Mouse (Mus musculus): ENCODE data around the gene Mxi1. TPM values are rescaled to one million over a fixed set of nuclear protein-coding genes. Genes with fewer than 3 reads are reported as not detected.

The Mxi1 gene
- total RNA-seq, 1 experiment from 2014 or later: 75.6 TPM

DNA sequence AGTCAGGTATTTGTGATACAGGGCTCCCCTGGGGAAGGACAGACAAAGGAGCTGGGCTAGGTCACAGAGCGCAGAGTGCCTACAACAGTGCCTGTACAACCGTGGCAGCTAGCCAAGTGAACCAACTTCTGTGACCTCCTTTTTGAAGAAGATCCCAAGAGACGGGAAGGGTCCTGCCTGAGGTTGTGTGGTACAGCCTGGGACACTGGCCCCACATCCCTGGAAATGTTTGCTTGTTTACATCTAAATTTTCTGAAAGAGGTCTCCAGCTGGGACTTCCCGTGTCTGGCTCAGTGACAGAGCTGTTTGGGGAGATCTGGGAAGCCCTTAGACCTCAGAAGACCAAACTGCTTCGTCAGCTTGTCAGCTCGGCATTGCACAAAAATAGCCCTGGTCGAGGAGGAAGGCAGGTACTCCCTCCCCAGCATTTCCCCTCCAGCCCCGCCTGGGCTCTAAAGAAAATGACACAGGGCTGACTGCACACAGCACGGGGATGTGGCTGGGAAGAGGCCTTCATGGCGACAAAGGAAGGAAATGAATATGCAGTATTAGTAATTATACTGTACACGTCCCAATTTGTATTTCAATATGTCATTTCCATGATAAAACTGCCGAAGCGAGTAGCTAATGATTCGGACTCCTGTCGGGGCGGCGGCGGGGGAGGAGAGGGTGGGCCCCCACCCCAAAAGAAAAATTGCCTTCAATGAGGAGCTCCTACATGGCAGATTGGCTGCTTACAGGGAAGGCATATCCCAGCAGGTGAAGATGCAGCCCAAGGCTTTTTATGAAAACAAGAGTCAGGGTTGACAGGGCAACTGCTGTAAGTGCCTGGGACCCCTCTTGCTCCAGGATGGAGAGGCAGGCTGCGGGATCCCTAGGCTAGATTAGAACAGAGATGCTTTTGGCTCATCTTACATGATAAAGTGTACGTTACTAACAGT lies 25.8 kb upstream of the Mxi1 start:
- ATAC-seq (replicated peaks in 1 of 2; ENCODE audit: insufficient read depth in 1 of 2, low FRiP score in 2 of 2, low TSS enrichment in 1 of 2, low read depth in 1 of 2, poor library complexity in 2 of 2, severe bottlenecking in 2 of 2): peak; percentile 93 to 95

DNA sequence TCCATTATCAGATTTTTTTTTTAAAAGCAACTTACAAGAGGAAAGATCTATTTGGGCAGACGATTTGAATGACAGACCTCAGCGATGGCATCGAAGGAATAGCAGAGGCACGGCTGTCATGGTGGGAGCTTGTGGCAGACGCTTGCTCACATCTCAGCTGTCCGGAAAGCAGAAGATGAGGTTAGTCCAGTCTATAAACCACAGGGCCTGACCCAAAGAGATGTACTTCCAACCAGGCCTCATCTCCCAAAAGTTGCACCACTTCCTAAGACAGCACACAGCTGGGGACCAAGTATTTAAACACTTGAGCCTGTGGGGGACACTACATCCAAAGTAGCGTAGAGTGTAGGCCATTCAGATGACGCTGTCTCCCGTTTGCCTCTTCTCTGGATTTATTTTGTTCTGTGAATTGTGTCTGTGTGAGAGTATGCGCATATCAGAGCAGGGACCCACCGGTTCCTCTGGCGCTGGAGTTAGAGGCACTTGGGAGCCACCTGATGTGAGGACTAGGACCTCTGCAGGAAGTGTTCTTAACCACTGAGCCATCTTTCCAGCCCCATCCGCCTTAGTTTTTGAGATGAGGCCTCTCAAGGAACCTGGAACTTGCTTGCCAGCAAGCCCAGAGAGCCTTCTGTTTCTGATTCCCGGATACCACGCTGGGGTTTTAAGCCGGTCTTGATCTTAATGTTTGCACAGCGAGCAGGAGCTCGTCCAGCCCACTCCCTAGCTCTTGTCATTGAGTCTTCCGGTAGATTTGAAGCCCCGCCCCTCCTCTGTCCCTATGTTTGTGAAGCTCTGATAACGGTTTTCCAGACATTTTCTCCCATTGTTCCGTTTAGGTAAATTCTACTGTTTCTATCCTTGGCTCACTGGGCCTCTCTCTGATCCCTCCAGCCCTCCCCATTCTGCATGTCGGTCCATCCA lies 13.7 kb upstream of the Mxi1 start:
- ATAC-seq (replicated peaks in 1 of 2; ENCODE audit: insufficient read depth in 1 of 2, low FRiP score in 2 of 2, low TSS enrichment in 1 of 2, low read depth in 1 of 2, poor library complexity in 2 of 2, severe bottlenecking in 2 of 2): no peak

DNA sequence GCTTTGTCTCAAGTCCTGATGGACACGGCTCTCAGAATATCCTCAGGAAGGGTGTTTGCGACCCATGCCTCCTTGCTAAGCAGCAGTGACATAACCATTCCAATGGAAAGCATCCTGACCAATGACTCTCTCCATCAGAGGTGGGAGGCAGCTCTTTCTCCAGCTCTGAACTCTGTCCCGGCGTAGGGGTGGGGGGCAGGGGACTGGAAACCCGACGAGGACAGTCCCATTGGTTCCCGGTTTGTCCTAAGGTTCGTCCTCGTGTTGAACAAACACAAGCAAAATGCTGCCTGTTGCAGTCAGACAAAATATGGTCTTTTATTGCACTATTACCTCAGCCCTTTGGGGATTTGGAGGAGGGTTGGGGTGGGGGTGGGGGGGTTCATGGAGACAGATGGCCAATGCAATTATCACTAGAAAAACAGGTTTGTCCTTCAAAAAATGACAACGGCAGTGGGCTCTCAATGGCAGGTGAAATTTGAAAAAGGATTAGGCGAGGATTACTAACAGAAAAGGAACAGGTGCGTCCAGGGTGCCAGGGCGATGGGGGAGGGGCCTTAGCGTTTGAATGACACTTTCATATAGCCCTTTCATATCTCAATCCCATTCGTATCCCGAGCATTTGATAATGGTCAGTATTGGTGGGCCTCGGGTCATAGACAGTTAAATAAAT lies 11.0 kb upstream of the Mxi1 start:
- no peak for ATAC-seq (replicated peaks in 1 of 2; ENCODE audit: insufficient read depth in 1 of 2, low FRiP score in 2 of 2, low TSS enrichment in 1 of 2, low read depth in 1 of 2, poor library complexity in 2 of 2, severe bottlenecking in 2 of 2)

DNA sequence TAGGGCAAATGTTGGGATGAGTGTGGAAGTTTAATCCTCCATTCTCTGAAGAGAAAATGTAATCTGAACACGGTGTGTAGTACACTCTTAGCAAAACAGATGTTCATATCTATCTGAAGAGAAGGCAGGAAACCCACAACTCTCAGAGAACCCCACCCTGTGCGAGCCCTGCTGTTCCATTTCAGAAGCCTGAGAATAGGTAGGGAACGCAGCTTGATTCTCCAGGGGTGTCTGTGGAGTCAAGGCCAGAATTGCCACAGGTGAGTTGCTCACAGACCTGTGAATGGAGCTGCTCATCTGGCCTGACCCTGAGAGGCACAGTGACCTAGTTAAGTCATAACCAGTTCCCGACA lies 10.5 kb upstream of the Mxi1 start:
- no peak for ATAC-seq (replicated peaks in 1 of 2; ENCODE audit: insufficient read depth in 1 of 2, low FRiP score in 2 of 2, low TSS enrichment in 1 of 2, low read depth in 1 of 2, poor library complexity in 2 of 2, severe bottlenecking in 2 of 2)

DNA sequence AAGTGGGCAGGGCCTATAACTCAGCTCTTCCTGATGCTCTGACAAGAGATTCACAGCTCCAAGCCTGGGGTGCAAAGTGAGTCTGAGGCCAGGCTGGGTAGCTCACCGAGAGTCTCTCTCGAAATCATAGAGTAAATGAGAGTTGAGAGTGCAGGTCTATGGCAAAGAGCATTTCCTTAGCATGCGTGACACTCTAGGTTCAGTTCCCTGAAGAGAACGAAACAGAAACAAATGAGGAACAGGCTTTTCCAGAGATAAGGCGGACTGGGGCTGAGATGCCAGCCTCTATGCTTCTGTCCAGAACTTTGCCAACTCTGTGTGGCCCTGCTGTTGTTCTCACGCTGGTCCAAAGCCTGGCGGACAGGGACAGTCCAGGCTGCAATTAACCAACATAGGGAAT lies 6.9 kb upstream of the Mxi1 start:
- peak; percentile 82 to 90 for ATAC-seq (replicated peaks in 1 of 2; ENCODE audit: insufficient read depth in 1 of 2, low FRiP score in 2 of 2, low TSS enrichment in 1 of 2, low read depth in 1 of 2, poor library complexity in 2 of 2, severe bottlenecking in 2 of 2)

DNA sequence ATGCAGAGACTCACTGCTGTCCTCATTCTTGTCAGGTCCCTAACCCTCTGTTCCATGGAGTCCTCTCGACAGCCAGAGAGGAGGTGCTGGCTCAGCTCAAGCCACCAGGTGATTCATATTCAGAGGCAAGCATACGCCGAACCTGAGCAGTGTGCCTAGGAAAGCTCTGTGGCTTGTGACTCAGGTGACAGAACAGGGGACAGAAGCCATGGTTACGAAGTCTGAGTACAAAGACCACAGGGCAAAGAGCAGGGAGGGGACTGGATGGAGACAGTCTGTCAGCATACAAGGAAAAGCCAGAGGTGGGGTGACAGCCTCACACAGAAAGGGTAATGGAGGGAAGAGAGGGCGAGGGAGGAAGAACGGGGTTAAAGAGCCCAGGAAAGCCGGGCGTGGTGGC lies 4.7 kb upstream of the Mxi1 start:
- no peak for ATAC-seq (replicated peaks in 1 of 2; ENCODE audit: insufficient read depth in 1 of 2, low FRiP score in 2 of 2, low TSS enrichment in 1 of 2, low read depth in 1 of 2, poor library complexity in 2 of 2, severe bottlenecking in 2 of 2)

DNA sequence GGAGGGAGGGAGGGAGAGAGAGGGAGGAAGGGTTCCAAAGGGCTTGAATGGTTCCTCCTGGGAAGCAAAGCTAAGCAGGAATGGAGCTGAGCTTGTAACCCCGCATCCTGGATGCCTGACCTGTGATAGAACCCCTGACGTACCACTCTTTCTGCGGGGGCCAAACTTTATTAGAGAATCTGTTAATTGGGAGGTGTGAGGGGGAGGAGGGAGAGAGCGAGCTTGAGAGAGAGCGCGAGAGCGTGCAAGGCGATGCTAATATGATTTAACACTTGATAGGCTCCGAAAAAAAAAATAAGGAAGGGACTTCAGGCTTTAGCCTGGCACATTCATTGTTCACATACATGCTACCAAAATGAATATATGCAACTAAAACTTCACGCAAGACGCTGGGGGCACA lies 3.6 kb upstream of the Mxi1 start:
- ATAC-seq (replicated peaks in 1 of 2; ENCODE audit: insufficient read depth in 1 of 2, low FRiP score in 2 of 2, low TSS enrichment in 1 of 2, low read depth in 1 of 2, poor library complexity in 2 of 2, severe bottlenecking in 2 of 2): no peak

DNA sequence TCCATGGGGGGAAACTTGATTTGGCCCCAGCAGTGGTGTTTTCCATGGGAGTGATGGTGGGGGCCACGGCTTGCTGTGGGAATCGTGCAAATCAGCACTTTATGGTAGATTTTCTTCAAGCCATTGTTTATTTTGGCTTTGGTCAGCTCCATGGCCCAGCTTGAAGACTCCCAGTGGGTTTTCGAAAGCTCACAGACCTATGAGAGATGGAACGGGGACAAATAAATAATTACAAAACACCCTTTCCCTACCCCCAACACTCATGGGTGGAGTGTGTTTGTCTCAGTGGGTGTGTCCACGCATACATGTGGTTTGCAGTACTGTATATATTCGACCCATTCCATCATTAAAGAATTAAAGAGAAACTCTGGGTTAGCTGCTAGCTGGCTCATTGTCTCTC lies 3.1 kb upstream of the Mxi1 start:
- ATAC-seq (replicated peaks in 1 of 2; ENCODE audit: insufficient read depth in 1 of 2, low FRiP score in 2 of 2, low TSS enrichment in 1 of 2, low read depth in 1 of 2, poor library complexity in 2 of 2, severe bottlenecking in 2 of 2): no peak

DNA sequence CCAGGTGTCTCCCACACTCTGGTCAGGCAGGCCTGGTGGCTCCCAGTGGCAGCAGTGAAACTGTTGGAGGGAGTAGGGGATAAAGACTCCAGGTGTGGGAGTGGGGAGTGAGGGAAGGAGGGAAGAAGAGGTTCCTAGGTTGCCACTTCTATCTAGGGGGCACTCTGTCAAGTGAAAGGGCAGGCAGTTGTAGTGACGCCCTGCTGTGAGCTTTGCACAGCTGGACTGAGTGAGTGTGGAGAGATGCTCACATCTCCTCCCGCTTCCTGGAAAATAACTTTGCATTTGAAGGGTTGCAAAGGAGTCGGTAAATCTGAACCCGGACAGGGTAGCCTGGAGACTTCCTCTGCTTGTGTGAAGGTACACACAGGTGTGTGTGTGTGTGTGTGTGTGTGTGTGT lies 687 bp upstream of the Mxi1 start:
- ATAC-seq (replicated peaks in 1 of 2; ENCODE audit: insufficient read depth in 1 of 2, low FRiP score in 2 of 2, low TSS enrichment in 1 of 2, low read depth in 1 of 2, poor library complexity in 2 of 2, severe bottlenecking in 2 of 2): no peak

DNA sequence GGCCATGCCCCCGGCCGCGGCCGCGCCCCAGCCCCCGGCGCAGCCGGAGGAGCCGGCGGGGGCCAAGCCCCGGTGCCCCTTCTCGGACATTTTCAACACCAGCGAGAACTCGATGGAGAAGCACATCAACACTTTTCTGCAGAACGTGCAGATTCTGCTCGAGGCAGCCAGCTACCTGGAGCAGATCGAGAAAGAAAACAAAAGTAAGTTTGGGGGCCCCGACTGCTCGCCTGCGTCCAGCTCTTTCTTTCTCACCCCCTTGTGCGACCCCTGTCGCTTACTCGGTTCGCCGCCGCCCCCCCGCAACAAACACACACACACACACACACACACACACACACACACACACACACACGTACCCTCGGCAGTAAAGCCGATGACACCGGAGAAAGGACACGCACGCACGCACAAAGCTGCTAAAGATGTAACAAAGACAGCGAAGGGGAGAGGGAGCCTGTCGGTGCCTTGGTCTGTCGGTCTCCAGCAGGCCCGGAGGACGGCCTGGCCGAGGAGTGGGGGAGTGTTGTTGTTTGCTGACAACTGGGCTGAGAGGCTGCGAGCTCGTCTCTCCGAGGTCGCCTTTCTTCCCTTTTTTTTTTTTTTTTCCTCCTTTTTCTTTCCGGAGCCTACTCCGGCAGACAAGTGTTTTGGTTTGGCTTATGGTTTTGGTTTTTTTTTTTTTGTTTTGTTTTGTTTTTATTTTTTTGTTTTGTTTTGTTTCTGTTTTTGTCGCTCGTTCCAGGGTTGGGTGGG lies 629 bp downstream of the Mxi1 start:
- no peak for ATAC-seq (replicated peaks in 1 of 2; ENCODE audit: insufficient read depth in 1 of 2, low FRiP score in 2 of 2, low TSS enrichment in 1 of 2, low read depth in 1 of 2, poor library complexity in 2 of 2, severe bottlenecking in 2 of 2)

DNA sequence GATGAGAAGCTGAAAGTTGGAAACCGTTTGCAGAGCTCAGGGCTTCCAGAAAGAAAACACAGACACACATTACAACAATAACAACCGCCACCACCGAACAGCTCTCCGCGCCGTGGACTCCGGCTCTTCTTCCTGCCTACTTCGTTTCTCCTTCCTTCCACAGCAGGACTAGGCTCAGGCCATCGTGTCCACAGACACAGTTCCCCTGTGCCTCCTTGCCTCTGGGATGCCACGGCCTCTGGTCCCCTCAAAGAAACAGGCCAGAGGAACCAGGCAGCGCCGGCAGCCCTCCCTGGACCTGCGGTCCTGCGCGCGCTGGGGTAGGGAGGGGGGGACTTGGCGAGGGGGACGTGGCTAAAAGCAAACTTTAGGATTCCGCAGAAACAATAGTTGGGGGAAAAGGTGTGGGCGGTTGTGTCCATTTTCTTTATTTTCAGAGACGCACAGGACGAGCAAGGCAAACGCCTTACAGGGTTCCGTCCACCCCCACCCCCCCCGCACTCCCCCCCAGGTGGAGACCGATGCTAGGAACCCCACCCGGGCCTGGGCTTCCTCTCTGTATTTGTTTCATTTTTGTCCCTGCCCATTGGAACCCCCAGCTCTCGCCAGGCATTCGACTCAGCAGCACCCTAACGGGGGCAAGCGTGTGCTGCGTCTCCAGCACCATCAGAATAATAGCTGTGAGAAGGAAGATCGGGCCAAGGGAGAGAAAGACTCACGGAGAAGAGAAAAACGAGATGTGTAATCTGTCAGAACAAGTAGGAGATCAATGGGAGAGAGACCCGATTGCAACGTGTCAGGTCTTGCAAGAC lies 1.4 kb downstream of the Mxi1 start:
- ATAC-seq (replicated peaks in 1 of 2; ENCODE audit: insufficient read depth in 1 of 2, low FRiP score in 2 of 2, low TSS enrichment in 1 of 2, low read depth in 1 of 2, poor library complexity in 2 of 2, severe bottlenecking in 2 of 2): no peak

DNA sequence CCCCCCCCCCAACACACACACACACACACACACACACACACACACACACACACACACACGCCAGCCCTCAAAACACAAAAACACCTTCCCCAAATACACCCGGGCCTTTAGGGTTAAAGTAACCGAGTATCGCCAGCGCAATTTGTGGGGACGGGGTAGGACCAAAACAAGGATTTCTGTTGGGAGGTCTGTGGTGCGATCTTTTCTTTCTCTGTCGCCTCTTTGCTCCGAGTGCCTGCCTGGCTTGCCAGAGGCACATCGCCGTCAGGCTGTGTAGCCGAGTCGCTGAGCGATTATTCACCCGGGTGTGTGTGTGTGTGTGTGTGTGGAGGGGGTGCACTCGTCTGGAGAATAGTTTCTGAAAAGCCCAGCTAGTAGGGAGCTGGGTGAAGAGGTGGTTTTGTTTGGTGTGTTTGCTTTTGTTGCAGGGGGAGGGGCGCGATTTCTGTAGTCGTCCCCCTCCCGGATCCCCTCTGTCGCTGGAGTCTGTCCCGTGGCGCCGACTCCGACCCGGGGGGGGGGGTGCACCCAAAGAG lies 2.1 kb downstream of the Mxi1 start:
- no peak for ATAC-seq (replicated peaks in 1 of 2; ENCODE audit: insufficient read depth in 1 of 2, low FRiP score in 2 of 2, low TSS enrichment in 1 of 2, low read depth in 1 of 2, poor library complexity in 2 of 2, severe bottlenecking in 2 of 2)

DNA sequence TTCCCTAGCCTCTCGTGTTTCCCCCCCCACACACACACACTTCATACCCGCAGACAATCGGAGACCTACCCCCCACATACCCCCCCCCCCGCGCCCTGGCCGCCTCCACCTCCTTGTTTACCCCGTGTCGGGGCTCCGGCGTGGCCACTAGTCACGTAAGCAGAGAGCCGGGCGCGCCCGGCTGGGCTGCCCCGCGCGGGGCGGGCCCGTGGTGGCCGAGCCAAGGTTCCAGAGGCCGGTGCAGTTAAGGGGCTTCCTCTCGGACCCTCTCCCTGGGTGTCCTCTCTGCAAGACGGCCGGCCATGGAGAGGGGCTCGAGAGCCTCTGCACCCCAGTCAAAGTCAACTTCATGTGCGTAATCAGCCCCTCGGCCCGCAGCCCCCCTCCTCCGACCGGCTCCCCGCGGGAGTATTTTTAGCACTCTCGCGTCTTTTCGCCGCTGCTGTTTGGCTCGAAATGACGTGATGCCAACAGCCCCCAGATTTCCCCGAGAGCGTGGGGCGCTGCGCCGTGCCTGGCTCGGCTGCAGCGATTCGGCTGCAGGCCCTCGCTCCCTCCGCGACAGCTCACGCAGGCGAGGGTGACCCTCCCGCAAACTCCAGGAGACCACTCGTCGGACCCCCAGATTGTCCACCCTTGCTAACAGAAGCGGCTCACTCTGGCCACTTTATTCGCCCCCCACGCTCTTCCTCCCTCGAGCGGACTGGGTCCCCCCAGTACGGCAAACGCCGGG lies 2.8 kb downstream of the Mxi1 start:
- ATAC-seq (replicated peaks in 1 of 2; ENCODE audit: insufficient read depth in 1 of 2, low FRiP score in 2 of 2, low TSS enrichment in 1 of 2, low read depth in 1 of 2, poor library complexity in 2 of 2, severe bottlenecking in 2 of 2): peak; percentile 3 to 24; a peak in 3 of 4 replicates

DNA sequence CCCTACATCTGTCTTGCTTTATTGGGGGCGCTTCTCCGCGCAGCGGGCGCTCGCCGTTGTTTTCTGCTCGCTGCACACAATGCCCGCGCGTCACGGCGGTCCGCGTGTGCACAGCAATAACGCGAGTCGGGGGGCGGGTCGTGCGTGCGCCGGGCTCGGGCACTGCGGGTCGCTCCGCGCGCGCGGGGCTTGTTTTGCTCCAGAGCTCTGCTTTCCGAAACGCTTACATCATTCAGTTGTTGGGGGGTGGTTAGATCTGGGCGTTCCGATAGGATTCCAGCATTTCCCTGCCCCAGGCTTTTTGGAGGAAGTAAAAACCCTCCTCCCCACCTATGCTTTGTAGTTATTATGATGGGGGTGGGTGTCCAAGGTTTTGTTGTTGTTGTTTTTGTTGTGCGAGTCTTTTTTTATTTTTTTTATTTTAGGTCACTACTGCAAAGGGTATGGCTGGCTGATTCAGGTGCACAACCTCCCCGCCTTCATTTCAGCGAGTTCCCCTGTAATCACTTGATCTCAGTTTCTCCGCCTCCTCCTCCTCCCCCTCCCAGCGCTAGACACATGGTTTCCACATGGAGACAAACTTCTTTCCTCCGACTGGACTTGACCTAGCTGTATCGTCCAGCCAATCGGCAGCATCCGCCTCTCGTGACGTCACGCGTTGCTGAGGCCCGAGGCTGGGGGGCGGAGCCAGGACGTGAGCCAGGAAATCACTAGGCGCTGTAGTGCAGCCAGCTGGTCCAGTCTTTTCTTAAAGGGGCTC lies 3.5 kb downstream of the Mxi1 start:
- peak; percentile 72 to 76 for ATAC-seq (replicated peaks in 1 of 2; ENCODE audit: insufficient read depth in 1 of 2, low FRiP score in 2 of 2, low TSS enrichment in 1 of 2, low read depth in 1 of 2, poor library complexity in 2 of 2, severe bottlenecking in 2 of 2)

Measured in hematopoietic stem cell, adult 5-6 weeks (primary cell).